In the genomic region with DNA sequence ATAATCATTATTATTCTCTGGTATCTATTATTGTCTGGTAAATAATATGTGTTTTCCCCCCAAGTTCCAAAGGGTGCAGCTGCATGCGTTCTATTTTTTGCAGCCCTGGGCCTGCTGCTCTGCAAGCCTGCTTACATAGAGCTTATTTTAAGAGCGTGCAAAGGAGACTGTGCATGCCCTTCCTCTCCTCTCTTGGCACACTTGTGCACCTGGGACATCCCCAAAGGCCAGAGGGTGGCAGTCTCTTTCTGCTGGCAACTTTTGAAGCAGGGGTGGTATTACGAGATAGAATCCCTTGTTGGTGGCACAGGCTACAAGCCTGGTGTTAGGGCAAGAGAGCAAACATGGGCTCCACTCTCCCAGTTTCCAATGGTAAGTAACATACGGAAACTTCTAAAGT, we compare ENCODE assay signal across 17 mouse cellular contexts.
A peak's percentile ranks its signal among the peaks of the same experiment; 100 is the strongest.
DNase-seq lines count a peak whose midpoint lies in the region; ATAC-seq and TF ChIP-seq lines count a peak whose summit lies in the region.
"Had no signal": no experiment of that assay in that cellular context is flagged by ENCODE, and none has a peak within 500 bp of the region (broad histone marks: within the 10 kb centered on the region; RNA-seq: fewer than 3 reads in every experiment).

No protein-coding gene starts in this region.

- peak; percentile 25 for DNase-seq in adrenal gland, postnatal 14 days
- DNase-seq in adrenal gland, adult 18-20 months (ENCODE audit: low spot score in 2 of 2) = no peak
- peak; percentile 97 for DNase-seq in heart, adult 11 months
- no peak for DNase-seq in heart, postnatal 25 days (ENCODE audit: low spot score)
- no peak for DNase-seq in midbrain, postnatal 0 days (ENCODE audit: low spot score)
- no peak for DNase-seq in thymus, adult 18-20 months
- DNase-seq in cerebellum, postnatal 36 days = no peak
- DNase-seq: cerebellum, adult 11-12 months; kidney, adult 9 months; lung, adult 18-20 months; thymus, postnatal 25 days had no signal

- WGBS in midbrain, postnatal 0 days = 81% methylated on average over 4 of the region's 4 CpGs
- 80% methylated on average over 4 of the region's 4 CpGs for WGBS in midbrain, embryonic 13.5 days

- peak; percentile 48 for TF ChIP-seq CTCF in midbrain, postnatal 0 days (IDR thresholded peaks at IDR 0.05)

- ATAC-seq in midbrain, postnatal 0 days (ENCODE audit: low FRiP score) = no peak
- no peak for ATAC-seq in midbrain, embryonic 13.5 days

- H3K4me2 ChIP-seq in midbrain, postnatal 0 days (ENCODE audit: low read depth, low read length, poor library complexity, severe bottlenecking) = no peak overlapping the region
- H3K4me2 ChIP-seq in midbrain, embryonic 13.5 days (replicated peaks) = no peak overlapping the region
- H3K4me2 ChIP-seq: embryonic facial prominence, embryonic 15.5 days; limb, embryonic 13.5 days; midbrain, embryonic 12.5 days had no signal

- intact Hi-C loops in heart, postnatal 25 days (cut with DNase I) = loop anchor here (5.0 to 10.0 kb wide), 2 partner anchors 166 to 368 kb away; partner anchors contain the start of genes 9030612E09Rik and Sobp

- H3K4me3 ChIP-seq in midbrain, postnatal 0 days (ENCODE audit: low read depth, low read length) = no peak overlapping the region
- no peak overlapping the region for H3K4me3 ChIP-seq in midbrain, embryonic 13.5 days (replicated peaks)
- H3K4me3 ChIP-seq: embryonic facial prominence, embryonic 15.5 days; limb, embryonic 13.5 days; midbrain, embryonic 12.5 days had no signal

- no peaks in the 10 kb centered on the region for H3K36me3 ChIP-seq in midbrain, postnatal 0 days (ENCODE audit: insufficient read depth, low read length)
- H3K36me3 ChIP-seq in midbrain, embryonic 13.5 days = no peaks in the 10 kb centered on the region; the same call in 1 of the 2 replicates
- H3K36me3 ChIP-seq: embryonic facial prominence, embryonic 15.5 days; limb, embryonic 13.5 days; midbrain, embryonic 12.5 days had no signal

- H3K4me1 ChIP-seq in midbrain, postnatal 0 days (ENCODE audit: insufficient read depth, low read length) = no peaks in the 10 kb centered on the region; the same call in 1 of the 2 replicates
- peaks cover 17% of the 10 kb centered on the region for H3K4me1 ChIP-seq in midbrain, embryonic 13.5 days (replicated peaks)

- H3K27me3 ChIP-seq in midbrain, postnatal 0 days (ENCODE audit: insufficient read depth, low read length) = no peaks in the 10 kb centered on the region
- no peaks in the 10 kb centered on the region for H3K27me3 ChIP-seq in midbrain, embryonic 13.5 days
- H3K27me3 ChIP-seq: embryonic facial prominence, embryonic 15.5 days; midbrain, embryonic 12.5 days had no signal

- no peak overlapping the region for H3K9ac ChIP-seq in midbrain, postnatal 0 days (replicated peaks; ENCODE audit: low read length, poor library complexity, severe bottlenecking)
- H3K9ac ChIP-seq in midbrain, embryonic 13.5 days (replicated peaks) = no peak overlapping the region
- H3K9ac ChIP-seq: embryonic facial prominence, embryonic 15.5 days; limb, embryonic 13.5 days; midbrain, embryonic 12.5 days had no signal

- H3K9me3 ChIP-seq in midbrain, postnatal 0 days (ENCODE audit: low read length) = no peaks in the 10 kb centered on the region
- H3K9me3 ChIP-seq in midbrain, embryonic 13.5 days = no peaks in the 10 kb centered on the region
- H3K9me3 ChIP-seq: embryonic facial prominence, embryonic 15.5 days; limb, embryonic 13.5 days; midbrain, embryonic 12.5 days had no signal

- no peak overlapping the region for H3K27ac ChIP-seq in midbrain, postnatal 0 days (ENCODE audit: low read depth, low read length)
- H3K27ac ChIP-seq in midbrain, embryonic 13.5 days = no peak overlapping the region
- H3K27ac ChIP-seq: embryonic facial prominence, embryonic 15.5 days; limb, embryonic 13.5 days; macrophage; midbrain, embryonic 12.5 days; stomach, postnatal 0 days had no signal

Comparison
In these comparisons a context has a peak if more than half of its experiments do, and no peak if none do; other contexts are left out.
1. DNase-seq: peak in adrenal gland, postnatal 14 days (single experiment) and heart, adult 11 months (single experiment); none in adrenal gland, adult 18-20 months (0 of 2), heart, postnatal 25 days (single experiment), midbrain, postnatal 0 days (single experiment), thymus, adult 18-20 months (0 of 2) and cerebellum, postnatal 36 days (0 of 2).